Mouse (Mus musculus): ENCODE results near the gene Stoml1. TPM values are rescaled to one million over a fixed set of nuclear protein-coding genes. Genes with fewer than 3 reads are reported as not detected.

The Stoml1 gene
- total and polyA plus RNA-seq, 3 experiments, result 35.4 to 40.7 (median 35.4) TPM

DNA sequence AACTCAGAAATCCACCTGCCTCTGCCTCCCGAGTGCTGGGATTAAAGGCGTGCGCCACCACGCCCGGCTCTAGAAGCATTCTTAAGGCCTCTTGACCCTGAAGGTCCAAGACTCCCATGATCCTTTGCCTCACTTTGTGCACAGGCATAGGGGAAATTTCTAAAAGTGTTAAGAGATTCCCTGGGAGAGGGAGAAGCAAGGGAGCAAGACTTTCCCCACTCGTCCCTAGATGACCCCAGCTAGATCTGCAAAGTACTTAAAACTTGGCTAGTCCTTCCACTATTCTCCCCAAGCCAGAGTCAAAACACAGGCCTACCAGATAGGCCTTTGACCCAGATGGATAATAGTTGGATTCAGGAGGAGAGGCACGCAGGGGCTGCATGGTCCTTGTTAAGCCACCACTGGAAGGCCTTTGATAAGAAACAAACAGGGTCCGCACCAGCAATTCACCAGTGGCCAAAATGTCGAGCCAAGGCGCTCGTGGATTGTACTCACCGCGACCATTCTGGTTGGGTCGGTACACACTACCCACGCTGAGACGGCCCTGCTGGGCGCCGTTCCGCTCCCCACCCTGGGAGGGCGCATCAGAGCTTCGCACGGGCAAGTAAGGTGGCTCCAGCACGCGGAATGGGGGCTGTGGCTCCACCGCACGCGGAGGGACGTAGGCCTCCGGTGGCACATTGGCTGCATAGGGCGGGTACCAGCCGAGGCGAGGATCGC is 58.4 kb downstream of the Stoml1 start:
- no peaks in the 10 kb centered on the region for H3K79me2 ChIP-seq (replicated peaks; ENCODE audit: control insufficient read depth, extremely low read depth, insufficient read depth, poor library complexity, severe bottlenecking)
- peaks cover 30% of the 10 kb centered on the region for H3K27me3 ChIP-seq (replicated peaks)
- H3K4me2 ChIP-seq (ENCODE audit: insufficient read depth, low read depth, poor library complexity, severe bottlenecking), result no peak overlapping the region
- no peaks in the 10 kb centered on the region for H3K36me3 ChIP-seq (replicated peaks in 1 of 2; ENCODE audit: control insufficient read depth in 1 of 2, insufficient read depth in 1 of 2, low read length in 1 of 2)
- dilution Hi-C loops (cut with MboI; ENCODE audit: extremely low pct_ligation_motif_present, extremely low pct_unique_long_range_greater_than_20kb, low sequenced_read_pairs) (no loop called here), in situ Hi-C loops (cut with MboI; ENCODE audit: low pct_ligation_motif_present, low pct_unique_long_range_greater_than_20kb, low sequenced_read_pairs) (no loop called here)
- no peak overlapping the region for H3K9ac ChIP-seq (ENCODE audit: insufficient read depth, low read depth)
- no peak overlapping the region for H3K27ac ChIP-seq (ENCODE audit: insufficient read depth, low read depth)
- H3K4me1 ChIP-seq (ENCODE audit: control insufficient read depth in 1 of 2, insufficient read depth in 2 of 2), result peaks cover 0 to 3% of the 10 kb centered on the region in 2 experiments; a peak in 1 of 4 replicates
- H3K4me3 ChIP-seq (replicated peaks in 1 of 3; ENCODE audit: low read depth in 2 of 3, low read length in 2 of 3, poor library complexity in 1 of 3), result no peak overlapping the region
- H3K9me3 ChIP-seq (replicated peaks; ENCODE audit: low read length), result peaks cover 11% of the 10 kb centered on the region
- DNase-seq (ENCODE audit: extremely low read depth), result no peak
- TF ChIP-seq JUN (IDR thresholded peaks at IDR 0.05; ENCODE audit: insufficient read depth, low read depth, low read length) (no peak), UBTF (IDR thresholded peaks at IDR 0.05; ENCODE audit: low read depth, low read length) (no peak), MEF2A (IDR thresholded peaks at IDR 0.05; ENCODE audit: borderline replicate concordance, low read depth, low read length) (no peak), RAD21 (IDR thresholded peaks at IDR 0.05; ENCODE audit: low read depth, low read length) (no peak), ETS1 (conservative IDR thresholded peaks at IDR 0.05; ENCODE audit: low read depth, low read length) (no peak), JUND (conservative IDR thresholded peaks at IDR 0.05; ENCODE audit: low read depth, low read length) (no peak), MYC (IDR thresholded peaks at IDR 0.05; ENCODE audit: low read depth, low read length) (no peak), RCOR1 (conservative IDR thresholded peaks at IDR 0.05; ENCODE audit: low read depth, low read length) (no peak), CTCF (conservative IDR thresholded peaks at IDR 0.05 in 1 of 2, IDR thresholded peaks at IDR 0.05 in 1 of 2; ENCODE audit: low read depth in 2 of 2, low read length in 2 of 2) (no peak), TBP (conservative IDR thresholded peaks at IDR 0.05; ENCODE audit: low read depth, low read length) (no peak), E2F4 (IDR thresholded peaks at IDR 0.05; ENCODE audit: insufficient replicate concordance, low read depth, low read length) (no peak), POLR2A (IDR thresholded peaks at IDR 0.05; ENCODE audit: low read depth, low read length) (no peak), ZC3H11A (IDR thresholded peaks at IDR 0.05; ENCODE audit: low read depth, low read length) (no peak)

Other genes starting within 250 kb of the Stoml1 start
- 2.6 and 4.6 TPM in 2 replicates for gene Cyp11a1, start 246.8 kb upstream of the Stoml1 start, total RNA-seq (2012; rRNA removed)
- 8.3 and 9.0 TPM in 2 replicates for gene Cyp11a1, start 246.8 kb upstream of the Stoml1 start, total RNA-seq (2014; rRNA removed)
- gene Cyp11a1, start 246.8 kb upstream of the Stoml1 start, polyA plus RNA-seq (2012; ENCODE audit: insufficient read length, low read depth), result 12.1 and 12.8 TPM in 2 replicates
- gene Stra6, start 189.4 kb upstream of the Stoml1 start, total RNA-seq (2012; rRNA removed), result 0.08 TPM in 1 of 2 replicates, not detected in the other
- 0.08 TPM in 1 of 2 replicates, not detected in the other for gene Stra6, start 189.4 kb upstream of the Stoml1 start, total RNA-seq (2014; rRNA removed)
- gene Stra6, start 189.4 kb upstream of the Stoml1 start, polyA plus RNA-seq (2012; ENCODE audit: insufficient read length, low read depth), result 0.08 and 0.09 TPM in 2 replicates
- gene Ccdc33, start 134.3 kb upstream of the Stoml1 start, total RNA-seq (2012; rRNA removed), result not detected in 2 replicates
- gene Ccdc33, start 134.3 kb upstream of the Stoml1 start, total RNA-seq (2014; rRNA removed), result 0.21 TPM in 1 of 2 replicates, not detected in the other
- 0.27 and 1.0 TPM in 2 replicates for gene Ccdc33, start 134.3 kb upstream of the Stoml1 start, polyA plus RNA-seq (2012; ENCODE audit: insufficient read length, low read depth)
- not detected in 2 replicates for gene Islr, start 48.9 kb upstream of the Stoml1 start, total RNA-seq (2012; rRNA removed)
- not detected in 2 replicates for gene Islr, start 48.9 kb upstream of the Stoml1 start, total RNA-seq (2014; rRNA removed)
- gene Islr, start 48.9 kb upstream of the Stoml1 start, polyA plus RNA-seq (2012; ENCODE audit: insufficient read length, low read depth), result not detected in 2 replicates
- gene Islr2, start 48.8 kb upstream of the Stoml1 start, total RNA-seq (2012; rRNA removed), result not detected in 2 replicates
- gene Islr2, start 48.8 kb upstream of the Stoml1 start, total RNA-seq (2014; rRNA removed), result not detected in 2 replicates
- 0.35 TPM in 1 of 2 replicates, not detected in the other for gene Islr2, start 48.8 kb upstream of the Stoml1 start, polyA plus RNA-seq (2012; ENCODE audit: insufficient read length, low read depth)
- gene Pml, start 3.4 kb upstream of the Stoml1 start, total RNA-seq (2012; rRNA removed), result 21.2 and 26.6 TPM in 2 replicates
- gene Pml, start 3.4 kb upstream of the Stoml1 start, total RNA-seq (2014; rRNA removed), result 6.4 and 8.3 TPM in 2 replicates
- 54.1 and 56.9 TPM in 2 replicates for gene Pml, start 3.4 kb upstream of the Stoml1 start, polyA plus RNA-seq (2012; ENCODE audit: insufficient read length, low read depth)
- gene Loxl1, start 60.0 kb downstream of the Stoml1 start, total RNA-seq (2012; rRNA removed), result not detected in 2 replicates
- gene Loxl1, start 60.0 kb downstream of the Stoml1 start, total RNA-seq (2014; rRNA removed), result not detected in 2 replicates
- not detected in 2 replicates for gene Loxl1, start 60.0 kb downstream of the Stoml1 start, polyA plus RNA-seq (2012; ENCODE audit: insufficient read length, low read depth)
- not detected in 2 replicates for gene Tbc1d21, start 117.3 kb downstream of the Stoml1 start, total RNA-seq (2012; rRNA removed)
- not detected in 2 replicates for gene Tbc1d21, start 117.3 kb downstream of the Stoml1 start, total RNA-seq (2014; rRNA removed)
- 4.5 and 4.6 TPM in 2 replicates for gene Tbc1d21, start 117.3 kb downstream of the Stoml1 start, polyA plus RNA-seq (2012; ENCODE audit: insufficient read length, low read depth)
- 3.0 and 5.5 TPM in 2 replicates for gene Insyn1, start 235.4 kb downstream of the Stoml1 start, total RNA-seq (2012; rRNA removed)
- 1.1 and 2.4 TPM in 2 replicates for gene Insyn1, start 235.4 kb downstream of the Stoml1 start, total RNA-seq (2014; rRNA removed)
- 2.5 and 2.6 TPM in 2 replicates for gene Insyn1, start 235.4 kb downstream of the Stoml1 start, polyA plus RNA-seq (2012; ENCODE audit: insufficient read length, low read depth)